ENCODE assay signal across 9 mouse cellular contexts in genomic region chr10:52423097-52423496, GRCm38 (mm10). TPM values are rescaled to one million over a fixed set of nuclear protein-coding genes. Genes with fewer than 3 reads are reported as not detected.
DNase-seq lines count a peak whose midpoint lies in the region; ATAC-seq and TF ChIP-seq lines count a peak whose summit lies in the region.
"Had no signal": no experiment of that assay in that cellular context is flagged by ENCODE, and none has a peak within 500 bp of the region (broad histone marks: within the 10 kb centered on the region; RNA-seq: fewer than 3 reads in every experiment).

No protein-coding gene starts in this region.

- no peak overlapping the region for H3K4me3 ChIP-seq in gastrocnemius, adult 2 months
- no peak overlapping the region for H3K4me3 ChIP-seq in midbrain, embryonic 14.5 days (replicated peaks; ENCODE audit: low read depth, low read length)
- H3K4me3 ChIP-seq in midbrain, embryonic 15.5 days: no peak overlapping the region
- H3K4me3 ChIP-seq in stomach, postnatal 0 days (ENCODE audit: low read depth, low read length): no peak overlapping the region
- no peak overlapping the region for H3K4me3 ChIP-seq in limb, embryonic 10.5 days

- no peak overlapping the region for H3K4me2 ChIP-seq in midbrain, embryonic 14.5 days (ENCODE audit: low read length)
- H3K4me2 ChIP-seq in midbrain, embryonic 15.5 days: no peak overlapping the region
- H3K4me2 ChIP-seq in stomach, postnatal 0 days (replicated peaks; ENCODE audit: low read depth): no peak overlapping the region

- H3K4me1 ChIP-seq in midbrain, embryonic 14.5 days (ENCODE audit: control insufficient read depth, insufficient read depth, low read length): peaks cover 16% of the 10 kb centered on the region
- H3K4me1 ChIP-seq in midbrain, embryonic 15.5 days: peaks cover 49% of the 10 kb centered on the region
- 0 out of 2 replicates have a peak, but pooled peaks cover 7% of the 10 kb centered on the region for H3K4me1 ChIP-seq in stomach, postnatal 0 days (replicated peaks; ENCODE audit: control insufficient read depth, insufficient read depth)
- H3K4me1 ChIP-seq in limb, embryonic 10.5 days: peaks cover 16% of the 10 kb centered on the region

- no peak for DNase-seq in gastrocnemius, adult 2 months
- DNase-seq in gastrocnemius, adult 18-20 months (ENCODE audit: low spot score): no peak
- DNase-seq in midbrain, embryonic 14.5 days: peak; percentile 19
- DNase-seq in c-Kit-positive CD71-positive TER-119-negative erythroid progenitor cells, embryonic 14.5 days (ENCODE audit: low read depth): peak; percentile 14
- DNase-seq in stomach, postnatal 0 days (ENCODE audit: low spot score): peak; percentile 20
- no peak for DNase-seq in limb, embryonic 10.5 days (ENCODE audit: low spot score)
- DNase-seq in gastrocnemius, postnatal 4 days (ENCODE audit: low spot score in 2 of 2): no peak

- no peak for TF ChIP-seq EP300 in stomach, postnatal 0 days (optimal IDR thresholded peaks at IDR 0.05)

- intact Hi-C loops in gastrocnemius, adult 2 months (cut with DNase I): no loop called here

- no peak overlapping the region for H3K9ac ChIP-seq in midbrain, embryonic 14.5 days (replicated peaks; ENCODE audit: low read length)
- H3K9ac ChIP-seq in midbrain, embryonic 15.5 days: no peak overlapping the region
- no peak overlapping the region for H3K9ac ChIP-seq in stomach, postnatal 0 days (ENCODE audit: low read length)

- WGBS in midbrain, embryonic 14.5 days: 89% methylated on average over 2 of the region's 2 CpGs
- 86% methylated on average over 2 of the region's 2 CpGs for WGBS in midbrain, embryonic 15.5 days
- WGBS in stomach, postnatal 0 days: 69% methylated on average over 2 of the region's 2 CpGs
- 86% methylated on average over 2 of the region's 2 CpGs for WGBS in limb, embryonic 10.5 days

- H3K9me3 ChIP-seq in midbrain, embryonic 14.5 days (ENCODE audit: control insufficient read depth, low read length): no peaks in the 10 kb centered on the region
- H3K9me3 ChIP-seq in midbrain, embryonic 15.5 days: no peaks in the 10 kb centered on the region
- no peaks in the 10 kb centered on the region for H3K9me3 ChIP-seq in stomach, postnatal 0 days (ENCODE audit: control insufficient read depth, low read length)
- H3K9me3 ChIP-seq in limb, embryonic 10.5 days (replicated peaks): no peaks in the 10 kb centered on the region

- ATAC-seq in midbrain, embryonic 14.5 days (ENCODE audit: low FRiP score, low TSS enrichment): no peak
- no peak for ATAC-seq in midbrain, embryonic 15.5 days (replicated peaks)
- ATAC-seq in stomach, postnatal 0 days (ENCODE audit: low FRiP score, low TSS enrichment): no peak

- no peaks in the 10 kb centered on the region for H3K27me3 ChIP-seq in midbrain, embryonic 14.5 days (ENCODE audit: control insufficient read depth, insufficient read depth, low read length)
- no peaks in the 10 kb centered on the region for H3K27me3 ChIP-seq in midbrain, embryonic 15.5 days (replicated peaks)
- H3K27me3 ChIP-seq in stomach, postnatal 0 days (ENCODE audit: control insufficient read depth, insufficient read depth, low read length): no peaks in the 10 kb centered on the region
- no peaks in the 10 kb centered on the region for H3K27me3 ChIP-seq in limb, embryonic 10.5 days (ENCODE audit: low read depth, poor library complexity, severe bottlenecking)

- H3K36me3 ChIP-seq in midbrain, embryonic 14.5 days (ENCODE audit: control insufficient read depth, insufficient read depth, low read length): no peaks in the 10 kb centered on the region
- H3K36me3 ChIP-seq in midbrain, embryonic 15.5 days (replicated peaks): no peaks in the 10 kb centered on the region
- no peaks in the 10 kb centered on the region; the same call in 1 of the 2 replicates for H3K36me3 ChIP-seq in stomach, postnatal 0 days (ENCODE audit: control insufficient read depth, insufficient read depth, low read length)
- H3K36me3 ChIP-seq in limb, embryonic 10.5 days: peaks cover 18% of the 10 kb centered on the region

- TF ChIP-seq CTCF in gastrocnemius, adult 2 months (IDR thresholded peaks at IDR 0.05): peak; percentile 49
- peak; percentile 57 for TF ChIP-seq CTCF in stomach, postnatal 0 days (IDR thresholded peaks at IDR 0.05; ENCODE audit: low read depth)

- H3K27ac ChIP-seq in gastrocnemius, adult 2 months: no peak overlapping the region
- H3K27ac ChIP-seq in midbrain, embryonic 14.5 days (replicated peaks; ENCODE audit: low read depth, low read length): no peak overlapping the region
- H3K27ac ChIP-seq in midbrain, embryonic 15.5 days: no peak overlapping the region
- H3K27ac ChIP-seq in stomach, postnatal 0 days (replicated peaks): no peak overlapping the region
- no peak overlapping the region for H3K27ac ChIP-seq in limb, embryonic 10.5 days

RNA-seq across cellular contexts. Expression of gene Nus1, which starts 5.8 kb away (rescaled TPM):
- total RNA-seq in gastrocnemius, adult 2 months (2021): 10 to 100 TPM; 17.4 to 23.7 TPM
- 10 to 100 TPM; 18.8 to 20.3 TPM for total RNA-seq in gastrocnemius, adult 18-20 months (2021)
- 23.0 and 23.5 TPM in 2 replicates for polyA plus RNA-seq in midbrain, embryonic 14.5 days (2014; fragmentation: Nextera tagmentation; extraction: Ambion mirVana)
- 22.3 and 23.1 TPM in 2 replicates for polyA plus RNA-seq in midbrain, embryonic 15.5 days (2015; fragmentation: Nextera tagmentation; extraction: Ambion mirVana)
- polyA plus RNA-seq in stomach, postnatal 0 days (2015; fragmentation: Nextera tagmentation; extraction: Ambion mirVana): 10.1 and 10.4 TPM in 2 replicates
- polyA plus RNA-seq in limb, embryonic 10.5 days (2016; fragmentation: Nextera tagmentation; extraction: Ambion mirVana): 14.3 and 14.9 TPM in 2 replicates
- total RNA-seq in gastrocnemius, postnatal 4 days (2021): 10 to 100 TPM; 30.7 to 34.1 TPM

RNA-seq across cellular contexts. Expression of gene Nepn, which starts 34.3 kb away (rescaled TPM):
- total RNA-seq in gastrocnemius, adult 2 months (2021): not detected
- under 1 TPM; 0.17 to 0.27 TPM for total RNA-seq in gastrocnemius, adult 18-20 months (2021)
- polyA plus RNA-seq in midbrain, embryonic 14.5 days (2014; fragmentation: Nextera tagmentation; extraction: Ambion mirVana): not detected in 2 replicates
- polyA plus RNA-seq in midbrain, embryonic 15.5 days (2015; fragmentation: Nextera tagmentation; extraction: Ambion mirVana): not detected in 2 replicates
- 0.55 TPM in 1 of 2 replicates, not detected in the other for polyA plus RNA-seq in stomach, postnatal 0 days (2015; fragmentation: Nextera tagmentation; extraction: Ambion mirVana)
- polyA plus RNA-seq in limb, embryonic 10.5 days (2016; fragmentation: Nextera tagmentation; extraction: Ambion mirVana): not detected in 2 replicates
- under 1 TPM in 1 of 2 experiments, not detected in 1; 0.36 TPM for total RNA-seq in gastrocnemius, postnatal 4 days (2021)
- total RNA-seq: layer of hippocampus, adult 18-20 months had no signal

RNA-seq across cellular contexts. Expression of gene Gopc, which starts 41.2 kb away (rescaled TPM):
- total RNA-seq in gastrocnemius, adult 2 months (2021): 1 to 10 TPM; 7.6 to 9.3 TPM
- total RNA-seq in gastrocnemius, adult 18-20 months (2021): 1 to 10 TPM; 6.5 to 8.7 TPM
- polyA plus RNA-seq in midbrain, embryonic 14.5 days (2014; fragmentation: Nextera tagmentation; extraction: Ambion mirVana): 19.2 and 24.5 TPM in 2 replicates
- polyA plus RNA-seq in midbrain, embryonic 15.5 days (2015; fragmentation: Nextera tagmentation; extraction: Ambion mirVana): 26.1 and 26.5 TPM in 2 replicates
- 11.9 and 12.0 TPM in 2 replicates for polyA plus RNA-seq in stomach, postnatal 0 days (2015; fragmentation: Nextera tagmentation; extraction: Ambion mirVana)
- polyA plus RNA-seq in limb, embryonic 10.5 days (2016; fragmentation: Nextera tagmentation; extraction: Ambion mirVana): 15.3 and 19.2 TPM in 2 replicates
- total RNA-seq in gastrocnemius, postnatal 4 days (2021): 10 to 100 TPM; 16.7 to 18.9 TPM

Comparison
In these comparisons a context has a peak if more than half of its experiments do, and no peak if none do; other contexts are left out.
1. DNase-seq: peak in midbrain, embryonic 14.5 days (single experiment), c-Kit-positive CD71-positive TER-119-negative erythroid progenitor cells, embryonic 14.5 days (single experiment) and stomach, postnatal 0 days (single experiment); none in gastrocnemius, adult 2 months (single experiment), gastrocnemius, adult 18-20 months (single experiment), limb, embryonic 10.5 days (single experiment) and gastrocnemius, postnatal 4 days (0 of 2).